ENCODE assay signal across 35 mouse cellular contexts in genomic region chr8:104841360-104842078, GRCm38 (mm10). TPM values are rescaled to one million over a fixed set of nuclear protein-coding genes. Genes with fewer than 3 reads are reported as not detected.
"Had no signal": no experiment of that assay in that cellular context is flagged by ENCODE, and none has a peak within 500 bp of the region (broad histone marks: within the 10 kb centered on the region; RNA-seq: fewer than 3 reads in every experiment).

No protein-coding gene starts in this region.

- ATAC-seq: hindbrain, embryonic 16.5 days; inflammation-experienced regulatory T-cells, adult 6 months had no signal

- H3K9me3 ChIP-seq: heart, embryonic 10.5 days; heart, embryonic 12.5 days; hindbrain, embryonic 10.5 days; hindbrain, embryonic 12.5 days; kidney, embryonic 15.5 days; limb, embryonic 10.5 days; limb, embryonic 12.5 days; liver, embryonic 13.5 days; liver, embryonic 15.5 days had no signal

- H3K9ac ChIP-seq: heart, embryonic 12.5 days; hindbrain, embryonic 12.5 days; hindbrain, embryonic 14.5 days; kidney, embryonic 15.5 days; limb, embryonic 12.5 days; liver, embryonic 13.5 days; liver, embryonic 15.5 days had no signal

- H3K27ac ChIP-seq: heart, embryonic 10.5 days; hindbrain, embryonic 10.5 days; hindbrain, embryonic 12.5 days; hindbrain, embryonic 14.5 days; kidney, embryonic 15.5 days; layer of hippocampus, adult 2 months; left cerebral cortex, adult 2 months; limb, embryonic 10.5 days; limb, embryonic 12.5 days; liver, embryonic 13.5 days; liver, embryonic 15.5 days had no signal

- H3K4me1 ChIP-seq: heart, embryonic 10.5 days; heart, embryonic 12.5 days; hindbrain, embryonic 10.5 days; hindbrain, embryonic 12.5 days; kidney, embryonic 15.5 days; limb, embryonic 10.5 days; limb, embryonic 12.5 days; liver, embryonic 13.5 days; liver, embryonic 15.5 days had no signal

- H3K4me3 ChIP-seq: heart, embryonic 10.5 days; heart, embryonic 12.5 days; hindbrain, embryonic 10.5 days; hindbrain, embryonic 12.5 days; kidney, embryonic 15.5 days; layer of hippocampus, adult 2 months; left cerebral cortex, adult 2 months; limb, embryonic 10.5 days; limb, embryonic 12.5 days; liver, embryonic 13.5 days; liver, embryonic 15.5 days had no signal

- DNase-seq: gastrocnemius, postnatal 14 days; gastrocnemius, postnatal 36 days; heart, postnatal 10 days; heart, postnatal 4 days; kidney, adult 11 months; kidney, adult 2 months; kidney, adult 9 months; kidney, postnatal 14 days; kidney, postnatal 36 days; liver; liver, embryonic 13.5 days had no signal

- H3K27me3 ChIP-seq: heart, embryonic 12.5 days; hindbrain, embryonic 12.5 days; kidney, embryonic 15.5 days; limb, embryonic 12.5 days; liver, embryonic 13.5 days; liver, embryonic 15.5 days had no signal

- H3K36me3 ChIP-seq: heart, embryonic 10.5 days; heart, embryonic 12.5 days; hindbrain, embryonic 10.5 days; hindbrain, embryonic 12.5 days; kidney, embryonic 15.5 days; limb, embryonic 10.5 days; limb, embryonic 12.5 days; liver, embryonic 13.5 days; liver, embryonic 15.5 days had no signal

- H3K4me2 ChIP-seq: heart, embryonic 12.5 days; hindbrain, embryonic 12.5 days; hindbrain, embryonic 14.5 days; kidney, embryonic 15.5 days; limb, embryonic 12.5 days; liver, embryonic 11.5 days; liver, embryonic 13.5 days; liver, embryonic 15.5 days had no signal

RNA-seq across cellular contexts. Expression of gene Ces2c, which starts 5.3 kb away (rescaled TPM):
- total RNA-seq: granulocyte monocyte progenitor cell, adult 5-6 weeks; heart, adult 8-10 months; heart, postnatal 10 days; heart, postnatal 25 days; heart, postnatal 4 days; layer of hippocampus, adult 2 months; layer of hippocampus, postnatal 10 days; layer of hippocampus, postnatal 25 days; left cerebral cortex, adult 2 months; left cerebral cortex, postnatal 14 days; left cerebral cortex, postnatal 36 days had no signal
- polyA plus RNA-seq: frontal cortex, adult 2 months; heart, embryonic 10.5 days; heart, embryonic 12.5 days; heart, embryonic 14.5 days; hindbrain, embryonic 10.5 days; hindbrain, embryonic 12.5 days; hindbrain, embryonic 14.5 days; hindbrain, embryonic 16.5 days; limb, embryonic 10.5 days; limb, embryonic 12.5 days; liver, embryonic 11.5 days; liver, embryonic 13.5 days had no signal

RNA-seq across cellular contexts. Expression of gene Ces2b, which starts 10.1 kb away (rescaled TPM):
- total RNA-seq: granulocyte monocyte progenitor cell, adult 5-6 weeks; layer of hippocampus, adult 2 months had no signal
- polyA plus RNA-seq: heart, embryonic 10.5 days; heart, embryonic 12.5 days; heart, embryonic 14.5 days; heart, embryonic 16.5 days; limb, embryonic 12.5 days; liver, embryonic 11.5 days had no signal
